Mouse (Mus musculus): ENCODE data around the gene Mfsd7a. TPM values are rescaled to one million over a fixed set of nuclear protein-coding genes. Genes with fewer than 3 reads are reported as not detected.

Mfsd7a gene
- polyA plus RNA-seq, 1 experiment from 2014 or later, result 0.30 TPM

GRCm38 (mm10) chr5:108414711-108415110, 34.0 kb downstream of the Mfsd7a start:
- Histone ChIP-seq H3K27me3 (ENCODE audit: control insufficient read depth, insufficient read depth, low read length) (no peaks in the 10 kb centered on the region), H3K27ac (ENCODE audit: low read length) (no peak overlapping the region), H3K36me3 (ENCODE audit: control insufficient read depth, insufficient read depth) (no peaks in the 10 kb centered on the region), H3K9ac (ENCODE audit: low read length) (no peak overlapping the region), H3K4me2 (ENCODE audit: low read depth, low read length) (no peak overlapping the region), H3K4me3 (ENCODE audit: low read length) (no peak overlapping the region), H3K4me1 (ENCODE audit: control insufficient read depth, insufficient read depth, low read length) (no peaks in the 10 kb centered on the region), H3K9me3 (replicated peaks; ENCODE audit: control insufficient read depth, low read length) (no peaks in the 10 kb centered on the region)
- 58% methylated on average over 2 of the region's 2 CpGs for WGBS
- no peak for ATAC-seq (replicated peaks; ENCODE audit: extremely low read depth, insufficient read depth, low FRiP score)

GRCm38 (mm10) chr5:108406977-108407376, 41.7 kb downstream of the Mfsd7a start:
- Histone ChIP-seq H3K9ac (ENCODE audit: low read length) (no peak overlapping the region), H3K9me3 (replicated peaks; ENCODE audit: control insufficient read depth, low read length) (no peaks in the 10 kb centered on the region), H3K4me1 (ENCODE audit: control insufficient read depth, insufficient read depth, low read length) (no peaks in the 10 kb centered on the region), H3K27ac (ENCODE audit: low read length) (no peak overlapping the region), H3K4me2 (ENCODE audit: low read depth, low read length) (no peak overlapping the region), H3K27me3 (ENCODE audit: control insufficient read depth, insufficient read depth, low read length) (no peaks in the 10 kb centered on the region), H3K36me3 (ENCODE audit: control insufficient read depth, insufficient read depth) (no peaks in the 10 kb centered on the region), H3K4me3 (ENCODE audit: low read length) (no peak overlapping the region)
- no peak for ATAC-seq (replicated peaks; ENCODE audit: extremely low read depth, insufficient read depth, low FRiP score)
- WGBS, result 68% methylated on average over 2 of the region's 2 CpGs

- Histone ChIP-seq H3K9me3 (replicated peaks; ENCODE audit: control insufficient read depth, low read length) (no peaks in the 10 kb centered on the region), H3K4me1 (ENCODE audit: control insufficient read depth, insufficient read depth, low read length) (no peaks in the 10 kb centered on the region), H3K27ac (ENCODE audit: low read length) (no peak overlapping the region), H3K36me3 (ENCODE audit: control insufficient read depth, insufficient read depth) (no peaks in the 10 kb centered on the region), H3K4me3 (ENCODE audit: low read length) (no peak overlapping the region), H3K4me2 (ENCODE audit: low read depth, low read length) (no peak overlapping the region), H3K27me3 (ENCODE audit: control insufficient read depth, insufficient read depth, low read length) (no peaks in the 10 kb centered on the region), H3K9ac (ENCODE audit: low read length) (no peak overlapping the region)
- WGBS, result 41% methylated on average over 1 of the region's 1 CpGs
- ATAC-seq (replicated peaks; ENCODE audit: extremely low read depth, insufficient read depth, low FRiP score), result no peak
These were observed 43.2 kb downstream of the Mfsd7a start for GRCm38 (mm10) chr5:108405460-108405859.

- H3K4me3 ChIP-seq (ENCODE audit: low read length), result no peak overlapping the region
- no peak overlapping the region for H3K4me2 ChIP-seq (ENCODE audit: low read depth, low read length)
- 45% methylated on average over 4 of the region's 4 CpGs for WGBS
- no peak for ATAC-seq (replicated peaks; ENCODE audit: extremely low read depth, insufficient read depth, low FRiP score)
- H3K9ac ChIP-seq (ENCODE audit: low read length), result no peak overlapping the region
- no peaks in the 10 kb centered on the region for H3K4me1 ChIP-seq (ENCODE audit: control insufficient read depth, insufficient read depth, low read length)
- H3K27ac ChIP-seq (ENCODE audit: low read length), result no peak overlapping the region
- no peaks in the 10 kb centered on the region for H3K9me3 ChIP-seq (replicated peaks; ENCODE audit: control insufficient read depth, low read length)
- H3K27me3 ChIP-seq (ENCODE audit: control insufficient read depth, insufficient read depth, low read length), result no peaks in the 10 kb centered on the region
- no peaks in the 10 kb centered on the region for H3K36me3 ChIP-seq (ENCODE audit: control insufficient read depth, insufficient read depth)
These were observed 45.2 kb downstream of the Mfsd7a start for GRCm38 (mm10) chr5:108403453-108403852.

Other genes with a start within 250 kb of the Mfsd7a start
- 26.6 and 28.9 TPM in 2 replicates for gene Dr1, start 180.0 kb downstream of the Mfsd7a start, polyA plus RNA-seq (2015; fragmentation: Nextera tagmentation; extraction: Ambion mirVana)
- gene Pigg, start 136.3 kb downstream of the Mfsd7a start, polyA plus RNA-seq (2015; fragmentation: Nextera tagmentation; extraction: Ambion mirVana), result 5.4 and 6.3 TPM in 2 replicates
- not detected in 2 replicates for gene Gm42517, start 81.0 kb downstream of the Mfsd7a start, polyA plus RNA-seq (2015; fragmentation: Nextera tagmentation; extraction: Ambion mirVana)
- gene Pde6b, start 60.5 kb downstream of the Mfsd7a start, polyA plus RNA-seq (2015; fragmentation: Nextera tagmentation; extraction: Ambion mirVana), result 0.26 TPM in 1 of 2 replicates, not detected in the other
- 740 and 758 TPM in 2 replicates for gene Atp5k, start 14.4 kb downstream of the Mfsd7a start, polyA plus RNA-seq (2015; fragmentation: Nextera tagmentation; extraction: Ambion mirVana)
- 16.3 and 18.3 TPM in 2 replicates for gene Pcgf3, start 12.3 kb upstream of the Mfsd7a start, polyA plus RNA-seq (2015; fragmentation: Nextera tagmentation; extraction: Ambion mirVana)
- gene Cplx1, start 101.1 kb upstream of the Mfsd7a start, polyA plus RNA-seq (2015; fragmentation: Nextera tagmentation; extraction: Ambion mirVana), result 0.36 and 0.59 TPM in 2 replicates
- 32.3 and 33.9 TPM in 2 replicates for gene Gak, start 180.9 kb upstream of the Mfsd7a start, polyA plus RNA-seq (2015; fragmentation: Nextera tagmentation; extraction: Ambion mirVana)
- 16.6 and 19.7 TPM in 2 replicates for gene Tmem175, start 180.9 kb upstream of the Mfsd7a start, polyA plus RNA-seq (2015; fragmentation: Nextera tagmentation; extraction: Ambion mirVana)
- 13.9 and 15.5 TPM in 2 replicates for gene Idua, start 211.4 kb upstream of the Mfsd7a start, polyA plus RNA-seq (2015; fragmentation: Nextera tagmentation; extraction: Ambion mirVana)
- gene Dgkq, start 220.8 kb upstream of the Mfsd7a start, polyA plus RNA-seq (2015; fragmentation: Nextera tagmentation; extraction: Ambion mirVana), result 6.3 and 7.2 TPM in 2 replicates
- 0.41 and 0.61 TPM in 2 replicates for gene Slc26a1, start 226.7 kb upstream of the Mfsd7a start, polyA plus RNA-seq (2015; fragmentation: Nextera tagmentation; extraction: Ambion mirVana)
- 6.4 and 11.4 TPM in 2 replicates for gene Fgfrl1, start 243.5 kb upstream of the Mfsd7a start, polyA plus RNA-seq (2015; fragmentation: Nextera tagmentation; extraction: Ambion mirVana)

Measured in heart, embryonic 16.5 days (tissue).